In the genomic region with DNA sequence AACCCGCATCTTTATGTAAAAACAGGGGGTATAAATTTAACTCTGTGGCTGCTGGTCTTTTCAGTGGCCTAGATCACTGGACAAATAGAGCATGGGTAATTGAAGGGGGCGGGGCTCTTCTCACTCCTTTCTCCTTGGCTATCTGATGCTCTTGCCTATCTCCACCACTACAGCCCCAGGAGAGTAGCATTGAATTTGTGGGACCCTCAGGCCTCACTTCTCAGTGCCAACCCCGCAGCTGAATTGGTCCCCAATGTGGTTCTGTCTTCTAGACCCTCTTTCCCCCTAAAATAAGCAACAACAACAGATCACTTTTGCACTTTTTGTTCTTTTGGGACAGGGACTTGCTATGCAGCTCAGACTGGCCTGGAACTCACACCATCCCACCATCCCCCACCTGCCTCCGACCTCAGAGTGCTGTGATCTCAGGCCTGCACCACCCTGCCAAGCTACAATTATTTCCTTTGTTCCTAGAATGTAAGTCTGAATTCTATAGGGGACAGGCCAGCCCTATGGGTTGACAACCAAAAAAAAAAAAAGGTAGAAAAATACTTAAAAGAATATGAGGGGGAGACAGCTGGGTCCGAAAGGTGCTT, we compare ENCODE assay signal across 8 mouse cellular contexts. TPM values are rescaled to one million over a fixed set of nuclear protein-coding genes. Genes with fewer than 3 reads are reported as not detected.
DNase-seq lines count a peak whose midpoint lies in the region; ATAC-seq and TF ChIP-seq lines count a peak whose summit lies in the region.

No protein-coding gene starts in this region.

- ATAC-seq in forebrain, embryonic 14.5 days = peak; percentile 71
- peak; percentile 78 for ATAC-seq in neural tube, embryonic 15.5 days (ENCODE audit: low FRiP score)
- no peak for ATAC-seq in granulocyte monocyte progenitor cell, adult 5-6 weeks (replicated peaks; ENCODE audit: poor library complexity, severe bottlenecking)

- WGBS in forebrain, embryonic 14.5 days = 24% methylated on average over 5 of the region's 5 CpGs
- 42% methylated on average over 5 of the region's 5 CpGs for WGBS in limb, embryonic 10.5 days
- 21% methylated on average over 5 of the region's 5 CpGs for WGBS in neural tube, embryonic 15.5 days

- TF ChIP-seq CTCF in layer of hippocampus, adult 2 months (conservative IDR thresholded peaks at IDR 0.05) = no peak

- peak overlapping the region; percentile 35 for H3K4me3 ChIP-seq in layer of hippocampus, adult 2 months
- no peak overlapping the region for H3K4me3 ChIP-seq in forebrain, embryonic 14.5 days (ENCODE audit: low read depth, low read length)
- H3K4me3 ChIP-seq in limb, embryonic 10.5 days = peak overlapping the region; percentile 21
- H3K4me3 ChIP-seq in neural tube, embryonic 15.5 days (replicated peaks) = no peak overlapping the region

- H3K9ac ChIP-seq in forebrain, embryonic 14.5 days (ENCODE audit: low read length) = peak overlapping the region; percentile 53
- H3K9ac ChIP-seq in neural tube, embryonic 15.5 days (replicated peaks) = 0 out of 2 replicates have a peak overlapping the region, but pooled peaks have one; percentile 11

- H3K4me1 ChIP-seq in forebrain, embryonic 14.5 days (ENCODE audit: control insufficient read depth, insufficient read depth, low read length) = peaks cover 18% of the 10 kb centered on the region
- H3K4me1 ChIP-seq in limb, embryonic 10.5 days = peaks cover 17% of the 10 kb centered on the region
- peaks cover 13% of the 10 kb centered on the region for H3K4me1 ChIP-seq in neural tube, embryonic 15.5 days

- no peak for DNase-seq in layer of hippocampus, adult 2 months (ENCODE audit: low spot score in 2 of 2)
- DNase-seq in layer of hippocampus, adult 8-10 months (ENCODE audit: low spot score in 2 of 2) = no peak
- no peak for DNase-seq in forebrain, embryonic 14.5 days (ENCODE audit: low spot score)
- no peak for DNase-seq in limb, embryonic 10.5 days (ENCODE audit: low spot score)
- DNase-seq in thymus, adult 18-20 months = no peak
- DNase-seq in spleen, adult 18-20 months = no peak

- H3K27me3 ChIP-seq in forebrain, embryonic 14.5 days (replicated peaks; ENCODE audit: control insufficient read depth, insufficient read depth, low read length) = no peaks in the 10 kb centered on the region
- H3K27me3 ChIP-seq in limb, embryonic 10.5 days (ENCODE audit: low read depth, poor library complexity, severe bottlenecking) = no peaks in the 10 kb centered on the region
- no peaks in the 10 kb centered on the region for H3K27me3 ChIP-seq in neural tube, embryonic 15.5 days (replicated peaks)

- peak overlapping the region; percentile 74 for H3K27ac ChIP-seq in layer of hippocampus, adult 2 months
- H3K27ac ChIP-seq in forebrain, embryonic 14.5 days (ENCODE audit: low read depth, low read length) = peak overlapping the region; percentile 87
- peak overlapping the region; percentile 66 for H3K27ac ChIP-seq in limb, embryonic 10.5 days
- H3K27ac ChIP-seq in neural tube, embryonic 15.5 days (replicated peaks) = peak overlapping the region; percentile 72

- H3K4me2 ChIP-seq in forebrain, embryonic 14.5 days (ENCODE audit: low read length) = peak overlapping the region; percentile 44
- H3K4me2 ChIP-seq in neural tube, embryonic 15.5 days = peak overlapping the region; percentile 44

- H3K9me3 ChIP-seq in forebrain, embryonic 14.5 days (replicated peaks; ENCODE audit: control insufficient read depth, low read length) = no peaks in the 10 kb centered on the region
- H3K9me3 ChIP-seq in limb, embryonic 10.5 days (replicated peaks) = no peaks in the 10 kb centered on the region
- H3K9me3 ChIP-seq in neural tube, embryonic 15.5 days (replicated peaks) = no peaks in the 10 kb centered on the region

- no peaks in the 10 kb centered on the region for H3K36me3 ChIP-seq in forebrain, embryonic 14.5 days (ENCODE audit: control insufficient read depth, insufficient read depth, low read length)
- no peaks in the 10 kb centered on the region for H3K36me3 ChIP-seq in limb, embryonic 10.5 days
- no peaks in the 10 kb centered on the region for H3K36me3 ChIP-seq in neural tube, embryonic 15.5 days

RNA-seq across cellular contexts. Expression of a gene that starts 30.2 kb away (rescaled TPM):
- total RNA-seq in layer of hippocampus, adult 2 months (2021) = 10 to 100 TPM; 42.6 to 58.0 TPM
- total RNA-seq in layer of hippocampus, adult 8-10 months (2022) = 10 to 100 TPM; 46.5 to 59.9 (median 50.7) TPM
- polyA plus RNA-seq in forebrain, embryonic 14.5 days (2014; fragmentation: Nextera tagmentation; extraction: Ambion mirVana) = 63.6 and 73.8 TPM in 2 replicates
- polyA plus RNA-seq in limb, embryonic 10.5 days (2016; fragmentation: Nextera tagmentation; extraction: Ambion mirVana) = 19.3 and 34.6 TPM in 2 replicates
- 36.2 and 41.6 TPM in 2 replicates for polyA plus RNA-seq in neural tube, embryonic 15.5 days (2015; fragmentation: Nextera tagmentation; extraction: Ambion mirVana)
- total RNA-seq in granulocyte monocyte progenitor cell, adult 5-6 weeks (2014; fragmentation: Nextera tagmentation) = 19.0 and 20.0 TPM in 2 replicates
- 31.1 and 32.4 TPM in 2 replicates for total RNA-seq in granulocyte monocyte progenitor cell, adult 5-6 weeks (2017)

Comparison
In these comparisons a context has a peak if more than half of its experiments do, and no peak if none do; other contexts are left out.
1. H3K4me3 ChIP-seq: peak in layer of hippocampus, adult 2 months (single experiment) and limb, embryonic 10.5 days (single experiment); none in forebrain, embryonic 14.5 days (single experiment) and neural tube, embryonic 15.5 days (single experiment).
2. Peak in every context shown above with its lines, with median percentiles within 50 percentile points of each other: H3K27ac ChIP-seq.